Mouse (Mus musculus): Measurements from ENCODE around the gene Slc2a5.

Slc2a5 gene

GRCm38 (mm10) chr4:150140346-150140745 is 21.3 kb downstream of the Slc2a5 start:
- no peak for DNase-seq (ENCODE audit: low read depth, low spot score)

DNA sequence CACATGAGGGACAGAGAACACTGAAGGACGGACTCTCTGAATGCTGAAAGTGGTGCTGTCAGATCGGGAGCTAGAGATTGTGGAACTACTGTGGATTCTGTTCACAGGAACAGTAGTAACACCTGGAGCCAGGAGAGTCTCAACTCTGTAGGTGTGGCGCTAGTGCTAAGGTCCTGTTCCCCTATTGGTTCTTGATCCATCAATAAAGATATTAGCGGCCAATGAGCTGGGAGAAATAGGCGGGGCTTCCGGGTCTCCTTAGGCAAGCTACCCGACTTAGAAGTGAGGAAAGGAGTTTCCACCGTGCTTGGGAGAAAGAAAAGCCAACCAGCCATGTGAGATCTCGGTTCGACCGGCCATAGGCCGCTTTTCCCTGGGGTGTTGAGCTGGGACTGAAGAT is 25.2 kb downstream of the Slc2a5 start:
- DNase-seq (ENCODE audit: low read depth, low spot score) = no peak

DNA sequence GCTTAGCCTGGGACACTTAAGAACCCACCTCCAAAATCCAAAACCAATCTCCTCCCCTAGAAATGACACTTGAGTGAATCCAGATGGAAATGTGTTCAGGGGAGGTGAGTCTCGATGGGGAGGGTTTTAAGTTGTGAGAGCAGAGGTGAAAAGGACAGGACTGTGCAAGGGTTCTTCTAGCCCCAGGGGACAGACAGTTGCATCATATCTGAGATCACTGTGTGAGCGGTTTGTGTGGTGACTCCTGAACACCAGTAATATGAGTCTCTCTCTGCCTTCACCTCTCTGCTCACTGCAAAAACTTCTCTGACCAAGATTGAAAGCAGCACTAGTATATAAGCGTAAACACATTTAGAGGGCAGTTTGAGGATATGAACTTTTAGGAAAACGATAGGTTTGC is 27.2 kb downstream of the Slc2a5 start:
- DNase-seq (ENCODE audit: low read depth, low spot score) = no peak

- no peak for DNase-seq (ENCODE audit: low read depth, low spot score)
Observed at GRCm38 (mm10) chr4:150151045-150151444, 32.0 kb downstream of the Slc2a5 start.

- no peak for DNase-seq (ENCODE audit: low read depth, low spot score)
Observed at GRCm38 (mm10) chr4:150152483-150152882, 33.4 kb downstream of the Slc2a5 start.

- no peak for DNase-seq (ENCODE audit: low read depth, low spot score)
Observed at GRCm38 (mm10) chr4:150155301-150155700, 36.2 kb downstream of the Slc2a5 start.

- no peak for DNase-seq (ENCODE audit: low read depth, low spot score)
Observed at GRCm38 (mm10) chr4:150155731-150156130, 36.6 kb downstream of the Slc2a5 start.

- no peak for DNase-seq (ENCODE audit: low read depth, low spot score)
Observed at GRCm38 (mm10) chr4:150157348-150157882, 38.3 kb downstream of the Slc2a5 start.

GRCm38 (mm10) chr4:150159458-150159857 is 40.4 kb downstream of the Slc2a5 start:
- no peak for DNase-seq (ENCODE audit: low read depth, low spot score)

- no peak for DNase-seq (ENCODE audit: low read depth, low spot score)
Observed at GRCm38 (mm10) chr4:150162561-150163169, 43.6 kb downstream of the Slc2a5 start.

GRCm38 (mm10) chr4:150164875-150165274 is 45.8 kb downstream of the Slc2a5 start:
- no peak for DNase-seq (ENCODE audit: low read depth, low spot score)

- DNase-seq (ENCODE audit: low read depth, low spot score) = no peak
Observed at GRCm38 (mm10) chr4:150168406-150168805, 49.3 kb downstream of the Slc2a5 start.

GRCm38 (mm10) chr4:150172107-150172506 is 53.0 kb downstream of the Slc2a5 start:
- no peak for DNase-seq (ENCODE audit: low read depth, low spot score)

DNA sequence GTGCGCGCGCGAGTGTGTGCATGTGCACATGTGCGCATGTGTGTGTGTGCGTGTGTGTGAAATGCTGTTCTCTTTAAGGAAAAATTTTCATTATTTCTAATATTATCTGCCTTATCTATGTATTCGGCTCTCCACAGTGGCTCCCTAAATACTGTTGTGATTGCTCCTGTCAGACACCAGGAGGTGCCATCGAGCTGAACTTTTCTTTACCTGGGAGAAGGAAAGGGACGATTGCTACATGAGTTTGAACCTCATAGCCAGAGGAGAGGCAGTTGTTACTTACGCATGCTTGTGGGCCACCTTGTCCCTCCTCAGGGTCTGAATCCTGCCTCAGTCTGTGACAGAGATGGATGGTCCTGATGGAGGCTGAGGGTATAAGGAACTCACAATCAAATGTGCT is 54.2 kb downstream of the Slc2a5 start:
- peak; percentile 28 for DNase-seq (ENCODE audit: low read depth, low spot score)

DNA sequence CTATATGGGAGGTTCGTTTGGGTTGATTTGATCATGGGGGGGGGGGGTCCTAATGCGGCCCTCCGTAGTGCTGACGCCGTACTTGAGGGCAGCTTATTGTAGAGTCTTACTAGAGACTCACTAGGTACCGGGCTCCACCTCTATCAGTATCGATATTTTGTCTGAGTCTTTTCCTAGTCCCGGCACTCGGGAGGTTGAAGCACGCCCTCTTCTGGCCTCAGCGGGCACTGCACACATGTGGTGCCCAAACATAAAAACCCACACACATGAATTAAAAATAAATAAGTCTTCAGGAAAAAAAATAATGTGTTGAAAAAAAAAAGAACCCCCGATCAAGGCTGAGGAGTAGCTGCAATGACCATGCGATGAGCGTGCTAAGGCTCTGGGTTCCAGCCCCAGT is 54.9 kb downstream of the Slc2a5 start:
- no peak for DNase-seq (ENCODE audit: low read depth, low spot score)

DNA sequence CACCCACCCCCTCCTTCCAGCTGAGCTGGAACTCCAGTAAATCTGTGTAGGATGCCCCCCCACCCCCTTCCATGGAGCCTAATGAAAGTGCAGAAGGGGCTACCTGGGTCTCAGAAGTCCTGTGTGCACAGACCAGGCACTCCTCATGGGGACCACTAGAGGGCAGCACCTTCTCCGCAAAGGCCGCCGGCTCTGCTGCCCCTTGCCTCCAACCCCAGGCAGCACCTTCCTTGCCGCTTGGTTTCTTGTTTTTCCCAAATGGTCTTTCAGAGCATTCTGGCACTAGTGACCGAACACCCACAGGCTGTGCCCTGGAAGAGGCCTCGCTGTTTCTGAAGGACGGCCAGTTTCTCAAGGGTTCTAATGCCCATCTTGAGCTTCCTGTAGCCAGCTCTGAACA is 57.5 kb downstream of the Slc2a5 start:
- peak; percentile 56 for DNase-seq (ENCODE audit: low read depth, low spot score)

DNA sequence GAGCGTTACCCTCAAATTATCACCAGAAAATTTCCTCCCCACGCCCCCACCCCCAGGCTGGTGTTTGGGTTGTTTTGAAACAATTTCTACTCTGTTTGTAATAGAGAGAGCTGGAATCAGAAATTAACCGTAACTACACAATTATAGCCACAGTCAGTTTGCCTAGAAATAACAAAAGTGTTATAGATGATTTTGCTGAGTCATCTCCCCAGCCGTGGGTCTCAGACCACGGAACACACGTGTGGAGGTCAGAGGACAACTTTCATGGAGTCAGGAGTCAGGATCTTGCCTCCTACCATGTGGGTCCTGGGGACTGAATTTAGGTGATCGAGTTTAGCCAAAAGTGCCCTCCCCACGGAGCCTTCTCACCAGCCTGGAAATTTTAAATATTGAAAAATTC is 58.0 kb downstream of the Slc2a5 start:
- DNase-seq (ENCODE audit: low read depth, low spot score) = no peak

DNA sequence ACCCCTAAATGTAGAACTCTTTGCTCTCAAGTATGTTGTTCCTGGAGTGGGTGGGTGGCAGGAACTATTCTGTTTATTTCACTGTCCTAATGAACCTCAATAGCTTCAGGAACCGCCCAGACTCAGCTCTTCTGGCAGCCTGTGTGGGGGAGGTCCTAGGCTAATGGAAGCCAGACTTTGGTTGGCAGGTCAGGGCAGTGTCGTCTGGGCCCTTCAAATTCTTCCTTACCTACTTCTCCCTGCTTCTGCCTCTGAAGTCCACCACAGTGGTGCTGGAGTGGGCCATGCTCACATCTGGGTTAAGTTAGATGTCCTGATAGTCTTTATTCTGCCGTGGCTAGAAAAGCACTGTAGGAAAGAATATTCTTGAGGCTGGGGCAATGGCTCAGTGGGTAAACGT is 59.0 kb downstream of the Slc2a5 start:
- DNase-seq (ENCODE audit: low read depth, low spot score) = no peak

- no peak for DNase-seq (ENCODE audit: low read depth, low spot score)
Observed at GRCm38 (mm10) chr4:150181304-150181703, 62.2 kb downstream of the Slc2a5 start.

- DNase-seq (ENCODE audit: low read depth, low spot score) = no peak
Observed at GRCm38 (mm10) chr4:150188236-150188635, 69.2 kb downstream of the Slc2a5 start.

GRCm38 (mm10) chr4:150192199-150192598 is 73.1 kb downstream of the Slc2a5 start:
- no peak for DNase-seq (ENCODE audit: low read depth, low spot score)

All from skeletal muscle tissue, adult 2 months (tissue).